Comparison of ENCODE assay signal across 30 mouse cellular contexts in the genomic region with DNA sequence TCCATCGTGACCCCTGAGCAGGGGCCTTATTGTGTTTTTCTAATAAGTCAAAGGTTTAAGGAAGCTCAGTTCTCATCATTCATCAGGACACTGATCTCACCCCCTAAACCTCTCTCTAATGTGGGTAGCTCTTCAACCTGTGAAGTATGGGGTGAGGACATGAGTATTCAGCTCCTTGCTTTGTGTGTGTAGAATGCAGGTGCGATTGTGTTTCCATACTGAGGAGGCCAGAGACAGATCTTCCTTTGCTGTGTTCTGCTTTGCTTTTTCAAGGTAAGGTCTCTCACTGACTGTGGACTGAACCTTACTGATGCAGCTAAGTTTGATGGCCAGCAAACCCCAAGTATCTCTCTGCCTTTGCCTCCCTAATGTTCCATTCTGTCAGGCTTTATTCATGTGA.
"Had no signal": no experiment of that assay in that cellular context is flagged by ENCODE, and none has a peak within 500 bp of the region (broad histone marks: within the 10 kb centered on the region; RNA-seq: fewer than 3 reads in every experiment).

No protein-coding gene starts in this region.

- H3K4me3 ChIP-seq: heart, embryonic 10.5 days; heart, embryonic 12.5 days; heart, embryonic 13.5 days; heart, embryonic 15.5 days; hindbrain, embryonic 10.5 days; hindbrain, embryonic 12.5 days; hindbrain, embryonic 13.5 days; hindbrain, embryonic 15.5 days; intestine, embryonic 15.5 days; kidney, embryonic 15.5 days; layer of hippocampus, adult 2 months; left cerebral cortex, adult 2 months had no signal

- H3K27me3 ChIP-seq: heart, embryonic 12.5 days; heart, embryonic 13.5 days; heart, embryonic 15.5 days; hindbrain, embryonic 12.5 days; hindbrain, embryonic 13.5 days; hindbrain, embryonic 15.5 days; intestine, embryonic 15.5 days; kidney, embryonic 15.5 days had no signal

- DNase-seq: heart, postnatal 10 days; heart, postnatal 14 days; heart, postnatal 36 days; heart, postnatal 4 days; kidney, adult 11 months; kidney, adult 18-20 months; kidney, adult 8-10 months; kidney, adult 9 months; kidney, postnatal 10 days; kidney, postnatal 14 days; kidney, postnatal 25 days; kidney, postnatal 36 days; kidney, postnatal 4 days; layer of hippocampus, adult 9-11 months; layer of hippocampus, postnatal 36 days had no signal

- H3K27ac ChIP-seq: heart, embryonic 10.5 days; heart, embryonic 13.5 days; heart, embryonic 15.5 days; hindbrain, embryonic 10.5 days; hindbrain, embryonic 12.5 days; hindbrain, embryonic 13.5 days; hindbrain, embryonic 14.5 days; hindbrain, embryonic 15.5 days; hindbrain, postnatal 0 days; intestine, embryonic 15.5 days; kidney, embryonic 15.5 days; kidney, postnatal 0 days; layer of hippocampus, adult 2 months; left cerebral cortex, adult 2 months had no signal

- H3K36me3 ChIP-seq: heart, embryonic 10.5 days; heart, embryonic 12.5 days; heart, embryonic 13.5 days; heart, embryonic 15.5 days; hindbrain, embryonic 10.5 days; hindbrain, embryonic 12.5 days; hindbrain, embryonic 13.5 days; hindbrain, embryonic 15.5 days; intestine, embryonic 15.5 days; kidney, embryonic 15.5 days had no signal

- H3K9me3 ChIP-seq: heart, embryonic 10.5 days; heart, embryonic 15.5 days; hindbrain, embryonic 12.5 days; hindbrain, embryonic 15.5 days; intestine, embryonic 15.5 days; kidney, embryonic 15.5 days had no signal

- H3K9ac ChIP-seq: heart, embryonic 12.5 days; heart, embryonic 13.5 days; heart, embryonic 15.5 days; hindbrain, embryonic 12.5 days; hindbrain, embryonic 13.5 days; hindbrain, embryonic 14.5 days; hindbrain, embryonic 15.5 days; intestine, embryonic 15.5 days; kidney, embryonic 15.5 days had no signal
